11 mouse cellular contexts compared by ENCODE assay signal in genomic region chr11:110095858-110096257, GRCm38 (mm10). TPM values are rescaled to one million over a fixed set of nuclear protein-coding genes. Genes with fewer than 3 reads are reported as not detected.
DNase-seq lines count a peak whose midpoint lies in the region; ATAC-seq and TF ChIP-seq lines count a peak whose summit lies in the region.
"Had no signal": no experiment of that assay in that cellular context is flagged by ENCODE, and none has a peak within 500 bp of the region (broad histone marks: within the 10 kb centered on the region; RNA-seq: fewer than 3 reads in every experiment).

Gene Abca8a (minus strand): TSS chr11:110095978.

- H3K4me2 ChIP-seq in forebrain, embryonic 15.5 days (replicated peaks) = no peak within 1 kb of the TSS
- H3K4me2 ChIP-seq: midbrain, embryonic 12.5 days; stomach, embryonic 15.5 days had no signal

- H3K36me3 ChIP-seq in forebrain, embryonic 15.5 days = no peaks in the 10 kb centered on the region
- H3K36me3 ChIP-seq in forebrain, embryonic 10.5 days (replicated peaks) = no peaks in the 10 kb centered on the region
- H3K36me3 ChIP-seq in thymus, adult 2 months (ENCODE audit: control insufficient read depth, insufficient read depth, low read length) = no peaks in the 10 kb centered on the region
- H3K36me3 ChIP-seq: midbrain, embryonic 12.5 days; stomach, embryonic 15.5 days had no signal

- TF ChIP-seq POLR2A in thymus, adult 2 months (IDR thresholded peaks at IDR 0.05; ENCODE audit: control insufficient read depth, extremely low read depth, insufficient read depth, low read length, poor library complexity) = no peak

- no peak within 1 kb of the TSS for H3K9ac ChIP-seq in forebrain, embryonic 15.5 days (replicated peaks)
- H3K9ac ChIP-seq: midbrain, embryonic 12.5 days; stomach, embryonic 15.5 days had no signal

- no peaks in the 10 kb centered on the region for H3K9me3 ChIP-seq in forebrain, embryonic 15.5 days
- no peaks in the 10 kb centered on the region for H3K9me3 ChIP-seq in forebrain, embryonic 10.5 days
- H3K9me3 ChIP-seq: midbrain, embryonic 12.5 days; stomach, embryonic 15.5 days had no signal

- TF ChIP-seq CTCF in thymus, adult 2 months (IDR thresholded peaks at IDR 0.05; ENCODE audit: borderline replicate concordance, control insufficient read depth, extremely low read depth, insufficient read depth, low read length, poor library complexity) = no peak

- peak within 1 kb of the TSS; percentile 39 for H3K27ac ChIP-seq in forebrain, embryonic 15.5 days (replicated peaks)
- no peak within 1 kb of the TSS for H3K27ac ChIP-seq in forebrain, embryonic 10.5 days
- no peak within 1 kb of the TSS for H3K27ac ChIP-seq in thymus, adult 2 months (ENCODE audit: control insufficient read depth, insufficient read depth, low read length)
- H3K27ac ChIP-seq: midbrain, embryonic 12.5 days; stomach, embryonic 15.5 days had no signal

- no peak for DNase-seq in forebrain, embryonic 10.5 days (ENCODE audit: extremely low spot score, low spot score)
- DNase-seq in urinary bladder, postnatal 14 days (ENCODE audit: low spot score) = peak; percentile 4
- no peak for DNase-seq in urinary bladder, postnatal 10 days (ENCODE audit: low spot score)
- peak; percentile 15 for DNase-seq in heart, postnatal 4 days
- no peak for DNase-seq in thymus, postnatal 10 days (ENCODE audit: low spot score in 2 of 2)
- no peak for DNase-seq in thymus, adult 2 months
- no peak for DNase-seq in c-Kit-positive CD71-positive TER-119-positive erythroid progenitor cells, embryonic 14.5 days (ENCODE audit: low spot score)

- H3K27me3 ChIP-seq in forebrain, embryonic 15.5 days = no peaks in the 10 kb centered on the region
- H3K27me3 ChIP-seq in forebrain, embryonic 10.5 days (ENCODE audit: poor library complexity, severe bottlenecking) = no peaks in the 10 kb centered on the region
- H3K27me3 ChIP-seq in thymus, adult 2 months (ENCODE audit: control insufficient read depth, insufficient read depth, low read length) = no peaks in the 10 kb centered on the region
- H3K27me3 ChIP-seq: midbrain, embryonic 12.5 days; stomach, embryonic 15.5 days had no signal

- peaks cover 18% of the 10 kb centered on the region for H3K4me1 ChIP-seq in forebrain, embryonic 15.5 days
- no peaks in the 10 kb centered on the region for H3K4me1 ChIP-seq in forebrain, embryonic 10.5 days
- no peaks in the 10 kb centered on the region for H3K4me1 ChIP-seq in thymus, adult 2 months (replicated peaks; ENCODE audit: control insufficient read depth, insufficient read depth, low read length)
- H3K4me1 ChIP-seq: midbrain, embryonic 12.5 days; stomach, embryonic 15.5 days had no signal

- H3K4me3 ChIP-seq in forebrain, embryonic 15.5 days = no peak within 1 kb of the TSS
- no peak within 1 kb of the TSS for H3K4me3 ChIP-seq in forebrain, embryonic 10.5 days
- H3K4me3 ChIP-seq in thymus, adult 2 months (ENCODE audit: control insufficient read depth, insufficient read depth, low read length) = no peak within 1 kb of the TSS
- H3K4me3 ChIP-seq: midbrain, embryonic 12.5 days; stomach, embryonic 15.5 days had no signal

- peak; percentile 82 for ATAC-seq in forebrain, embryonic 15.5 days (replicated peaks)

- 34% methylated on average over 5 of the region's 5 CpGs for WGBS in forebrain, embryonic 15.5 days
- 88% methylated on average over 5 of the region's 5 CpGs for WGBS in forebrain, embryonic 10.5 days
- 60% methylated on average over 5 of the region's 5 CpGs for WGBS in thymus, adult 2 months

RNA-seq across cellular contexts. Expression of gene Abca8a, which starts in this region (rescaled TPM):
- polyA plus RNA-seq in forebrain, embryonic 15.5 days (2015; fragmentation: Nextera tagmentation; extraction: Ambion mirVana) = 1.00 and 2.7 TPM in 2 replicates
- polyA plus RNA-seq in forebrain, embryonic 10.5 days (2016; fragmentation: Nextera tagmentation; extraction: Ambion mirVana) = not detected in 2 replicates
- 10 to 100 TPM; 32.2 TPM for total RNA-seq in heart, postnatal 4 days (2021)
- polyA plus RNA-seq in thymus, adult 2 months (2012; rRNA removed) = 1.6 and 3.2 TPM in 2 replicates
- polyA plus RNA-seq: C2C12; midbrain, embryonic 12.5 days had no signal

Comparison
In these comparisons a context has a peak if more than half of its experiments do, and no peak if none do; other contexts are left out.
1. DNase-seq: peak in urinary bladder, postnatal 14 days (single experiment) and heart, postnatal 4 days (single experiment); none in forebrain, embryonic 10.5 days (single experiment), urinary bladder, postnatal 10 days (single experiment), thymus, postnatal 10 days (0 of 2), thymus, adult 2 months (single experiment) and c-Kit-positive CD71-positive TER-119-positive erythroid progenitor cells, embryonic 14.5 days (single experiment).